Mouse (Mus musculus): ENCODE measurements around the gene Dock1.

DNA sequence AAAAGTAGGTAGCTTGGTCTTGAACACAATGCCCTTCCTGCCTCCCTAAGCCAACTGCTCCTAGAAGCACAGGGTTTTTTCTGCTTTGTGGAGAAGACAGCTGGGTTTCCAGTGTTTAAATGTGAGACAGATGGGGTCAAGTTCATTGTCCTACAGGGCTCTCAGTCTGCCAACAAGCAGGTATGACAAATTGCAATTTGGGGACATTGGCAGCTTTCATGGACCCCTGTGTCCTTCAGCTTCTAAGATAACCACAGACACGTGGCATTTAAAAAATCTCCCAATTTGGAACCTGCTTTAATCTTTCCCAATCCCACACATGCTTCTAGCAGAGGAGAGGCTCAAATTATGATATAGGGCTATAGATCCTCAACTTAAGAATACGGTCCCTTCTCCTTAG lies 224.2 kb downstream of the Dock1 start:
- TF ChIP-seq EP300 (IDR thresholded peaks at IDR 0.05; ENCODE audit: insufficient read depth, low read depth, low read length) (no peak), CTCF (IDR thresholded peaks at IDR 0.05; ENCODE audit: low read depth, low read length) (no peak)
